Mouse (Mus musculus) heart, embryonic 10.5 days (tissue): ENCODE data around the gene Gm11020. TPM values are rescaled to one million over a fixed set of nuclear protein-coding genes. Genes with fewer than 3 reads are reported as not detected.

ENCODE experiments used
- DNase-seq: peaks from one replicate; pipeline ENCODE4 v3.0.0-alpha.2; 2017; ENCODE audit warnings: low spot score
- H3K27ac ChIP-seq: fragments of 300-500 bp; sonication (generic); 2 replicates; pipeline ENCODE4 v1.5.1; 2016; ENCODE audit warnings: mild to moderate bottlenecking
- H3K27me3 ChIP-seq: fragments of 300-500 bp; sonication (generic); 2 replicates; pipeline ENCODE4 v1.6.1; 2016; ENCODE audit warnings: mild to moderate bottlenecking; ENCODE audit not compliant: poor library complexity, insufficient read depth, severe bottlenecking
- H3K36me3 ChIP-seq: fragments of 300-500 bp; sonication (generic); 2 replicates; pipeline ENCODE4 v1.6.1; 2016; ENCODE audit warnings: mild to moderate bottlenecking, moderate library complexity
- H3K4me1 ChIP-seq: fragments of 300-500 bp; sonication (generic); 2 replicates; pipeline ENCODE4 v1.6.1; 2016; ENCODE audit warnings: mild to moderate bottlenecking
- H3K4me3 ChIP-seq: fragments of 300-500 bp; sonication (generic); 2 replicates; pipeline ENCODE4 v1.5.1; 2016; ENCODE audit warnings: mild to moderate bottlenecking, moderate library complexity
- H3K9me3 ChIP-seq: fragments of 300-500 bp; sonication (generic); 2 replicates; pipeline ENCODE4 v1.6.1; 2016; ENCODE audit warnings: mild to moderate bottlenecking, moderate library complexity
- WGBS: fragments of 180-500 bp; shearing (Covaris S2); methylation state at CpG from one replicate; pipeline ENCODE4 v1.1.7; 2016; 5-methylcytosine and 5-hydroxymethylcytosine counted together
- polyA plus RNA-seq: library from polyadenylated mRNA; unstranded; fragments of >200 nt; fragmentation: Nextera tagmentation; extraction: Ambion mirVana; gene quantifications from 2 replicates; pipeline ENCODE4 v1.2.1, GENCODE M21; 2016

Gene Gm11020
- polyA plus RNA-seq, 1 experiment from 2014 or later = not detected

DNA sequence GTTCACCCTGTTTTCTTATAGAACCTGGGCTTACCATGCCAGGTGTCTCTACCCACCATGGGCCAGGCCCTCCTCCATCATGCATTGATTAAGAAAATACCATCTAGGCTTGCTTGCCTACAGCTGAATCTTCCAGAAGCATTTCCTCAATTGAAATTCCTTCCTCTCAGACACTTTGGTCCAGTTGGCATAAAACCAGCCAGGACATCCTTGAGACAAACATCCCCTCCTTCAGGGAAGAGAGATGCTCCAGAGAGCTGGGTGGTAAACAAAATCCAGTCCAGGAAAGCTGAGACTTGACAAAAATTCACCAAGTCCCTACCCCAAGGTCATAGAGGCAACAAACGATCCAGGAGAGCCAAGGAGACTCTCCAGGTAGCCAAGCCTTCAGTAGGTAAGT lies 12.8 kb downstream of the Gm11020 start:
- no peaks in the 10 kb centered on the region for H3K27me3 ChIP-seq
- H3K36me3 ChIP-seq = no peaks in the 10 kb centered on the region
- H3K4me3 ChIP-seq = no peak overlapping the region
- WGBS = 78% methylated on average over 1 of the region's 1 CpGs
- no peaks in the 10 kb centered on the region for H3K9me3 ChIP-seq
- H3K4me1 ChIP-seq = peaks cover 2% of the 10 kb centered on the region
- no peak overlapping the region for H3K27ac ChIP-seq
- no peak for DNase-seq

DNA sequence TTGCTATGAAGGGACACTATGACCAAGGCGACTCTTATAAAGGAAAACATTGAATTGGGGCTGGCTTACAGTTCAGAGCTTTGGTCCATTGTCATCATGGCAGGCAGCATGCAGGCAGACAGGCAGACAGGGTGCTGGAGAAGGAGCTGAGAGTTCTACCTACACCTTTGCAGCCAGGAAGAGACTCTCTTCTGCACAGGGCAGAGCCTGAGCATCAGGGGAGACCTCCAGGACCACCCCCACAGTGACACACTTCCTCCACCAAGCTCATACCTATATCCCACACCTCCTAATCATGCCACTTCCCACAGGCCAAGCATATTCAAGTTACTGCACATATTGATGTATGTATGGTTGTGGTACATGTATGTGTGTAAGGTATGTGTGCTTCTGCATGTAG lies 15.4 kb downstream of the Gm11020 start:
- peak; percentile 68 for DNase-seq
- no peak overlapping the region for H3K4me3 ChIP-seq
- H3K36me3 ChIP-seq = no peaks in the 10 kb centered on the region
- no peaks in the 10 kb centered on the region for H3K27me3 ChIP-seq
- no peak overlapping the region for H3K27ac ChIP-seq
- H3K9me3 ChIP-seq = no peaks in the 10 kb centered on the region
- peaks cover 23% of the 10 kb centered on the region for H3K4me1 ChIP-seq
- WGBS = 85% methylated on average over 1 of the region's 1 CpGs

DNA sequence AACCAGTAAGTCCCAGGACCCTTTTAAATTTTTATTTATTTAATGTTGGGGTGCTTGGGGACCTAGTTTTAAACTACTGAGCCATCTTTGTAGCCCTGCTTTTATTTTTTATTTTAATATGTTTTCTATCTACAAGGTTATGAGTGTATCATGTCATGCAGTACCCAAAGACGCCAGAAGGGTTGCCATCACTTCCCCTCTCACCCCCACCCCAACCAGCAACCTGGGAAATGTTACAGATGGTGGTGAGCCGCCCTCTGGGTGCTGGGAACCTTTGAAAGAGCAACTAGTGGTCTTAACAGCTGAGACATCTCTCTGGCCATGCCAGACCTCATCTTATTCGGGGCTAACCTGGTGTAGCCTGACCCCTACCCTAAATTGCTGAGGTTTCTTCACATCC lies 16.5 kb downstream of the Gm11020 start:
- H3K27me3 ChIP-seq = no peaks in the 10 kb centered on the region
- WGBS = 57% methylated on average over 3 of the region's 3 CpGs
- H3K9me3 ChIP-seq = no peaks in the 10 kb centered on the region
- H3K4me3 ChIP-seq = no peak overlapping the region
- H3K27ac ChIP-seq = no peak overlapping the region
- H3K4me1 ChIP-seq = peaks cover 24% of the 10 kb centered on the region
- DNase-seq = peak; percentile 61
- no peaks in the 10 kb centered on the region for H3K36me3 ChIP-seq

DNA sequence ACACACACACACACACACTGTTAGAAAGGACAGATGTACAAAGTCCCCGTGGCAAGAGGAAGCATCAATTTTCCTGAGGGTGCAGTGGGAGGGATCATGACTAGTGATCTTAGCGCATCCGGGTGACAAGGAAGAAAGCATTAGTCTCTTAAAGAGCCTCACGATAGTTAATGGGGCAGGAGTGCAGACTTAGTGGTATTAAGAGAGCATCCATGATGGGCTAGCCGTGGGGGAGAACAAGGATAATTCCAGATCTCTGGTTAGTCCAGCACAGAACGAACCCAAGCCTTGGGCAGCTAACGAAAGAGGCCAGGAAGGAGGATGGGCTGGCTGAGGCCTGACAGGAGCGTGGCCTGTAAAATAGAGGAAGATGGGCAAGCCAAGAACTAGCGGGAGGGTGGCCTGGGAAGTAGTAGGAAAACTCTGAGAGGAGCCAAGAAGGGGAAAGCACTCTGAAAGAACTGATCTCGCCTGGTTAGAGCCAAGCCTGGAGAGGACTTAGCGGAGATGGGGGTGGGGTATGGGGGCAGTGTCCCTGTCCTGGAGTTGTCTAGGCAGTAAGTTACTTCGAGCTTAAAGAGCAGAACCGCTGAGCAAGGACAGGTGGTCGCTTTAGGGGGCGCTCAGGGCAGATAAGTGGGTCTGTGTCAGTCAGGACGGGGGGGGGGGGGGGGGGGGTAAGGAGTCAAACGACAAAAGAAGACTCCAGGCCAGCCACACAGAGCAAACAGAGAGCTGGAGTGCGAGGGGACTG lies 18.0 kb downstream of the Gm11020 start, which contains the start of gene Cmtm3:
TSS of gene Cmtm3 (plus strand) at position 182 of the 754 bp plus-strand sequence.
- Histone ChIP-seq H3K4me3 (peak within 1 kb of the TSS; percentile 74), H3K27me3 (no peaks in the 10 kb centered on the region), H3K9me3 (no peaks in the 10 kb centered on the region), H3K36me3 (no peaks in the 10 kb centered on the region), H3K27ac (peak within 1 kb of the TSS; percentile 95), H3K4me1 (peaks cover 32% of the 10 kb centered on the region)
- DNase-seq = peak; percentile 73
- 18% methylated on average over 18 of the region's 18 CpGs for WGBS

DNA sequence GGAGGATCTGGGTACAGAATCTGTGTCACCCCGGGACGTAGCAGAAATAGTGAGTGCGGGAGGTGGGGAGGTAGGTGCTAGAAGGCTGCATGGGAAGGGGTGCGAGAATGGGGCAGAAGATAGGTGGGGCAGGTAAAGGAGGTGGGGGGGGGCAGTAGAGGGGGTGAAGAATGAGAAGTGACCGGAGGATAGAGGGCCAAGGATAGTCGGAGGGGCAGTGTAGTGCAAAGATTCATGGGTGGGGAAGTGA lies 18.5 kb downstream of the Gm11020 start:
- H3K27me3 ChIP-seq = no peaks in the 10 kb centered on the region
- peak overlapping the region; percentile 74 for H3K4me3 ChIP-seq
- no peaks in the 10 kb centered on the region for H3K9me3 ChIP-seq
- H3K27ac ChIP-seq = peak overlapping the region; percentile 95
- WGBS = 4% methylated on average over 6 of the region's 6 CpGs
- peaks cover 32% of the 10 kb centered on the region for H3K4me1 ChIP-seq
- peak; percentile 73 for DNase-seq
- H3K36me3 ChIP-seq = peaks cover 4% of the 10 kb centered on the region

DNA sequence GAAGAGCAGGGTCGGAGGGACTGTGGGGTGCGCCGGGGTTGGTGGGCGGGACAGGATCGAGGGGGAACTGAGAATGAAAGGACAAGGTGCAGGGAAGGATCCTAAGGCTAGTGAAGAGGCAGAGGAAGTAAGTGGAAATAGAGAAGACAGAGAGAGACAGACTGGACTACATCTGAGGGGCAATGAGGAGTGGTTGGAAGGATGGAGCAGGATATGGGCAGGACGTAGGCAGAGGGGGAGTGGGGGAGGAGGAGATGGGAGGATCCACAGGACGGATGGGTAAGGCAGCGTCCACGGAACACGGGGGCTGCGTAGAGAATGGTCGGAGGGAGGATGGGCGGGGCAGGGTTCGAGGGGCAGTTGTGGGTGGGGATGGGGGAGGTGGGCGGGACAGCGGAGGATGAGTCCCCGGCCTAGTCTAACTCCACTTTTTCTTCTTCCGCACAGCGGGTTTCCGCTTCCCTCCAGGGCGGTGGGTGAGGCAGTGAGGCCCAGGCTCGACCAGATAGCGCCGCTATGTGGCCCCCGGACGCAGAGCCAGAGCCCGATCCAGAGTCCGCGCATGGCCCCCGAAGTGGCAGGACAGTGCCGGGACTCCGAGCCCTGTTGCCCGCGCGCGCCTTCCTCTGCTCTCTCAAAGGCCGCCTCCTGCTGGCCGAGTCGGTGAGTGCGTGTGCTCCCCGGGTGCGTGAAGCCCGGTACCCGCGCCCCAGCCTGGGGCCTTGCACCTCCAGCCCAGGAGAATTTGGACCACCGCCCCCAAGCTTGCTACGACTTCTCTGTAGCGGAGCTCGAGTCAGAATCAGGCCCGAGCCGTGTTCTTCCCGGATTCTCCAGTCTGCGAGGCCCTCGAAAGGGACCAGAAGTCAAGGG lies 19.1 kb downstream of the Gm11020 start:
- peak; percentile 92 for DNase-seq
- H3K27ac ChIP-seq = peak overlapping the region; percentile 95
- no peaks in the 10 kb centered on the region for H3K27me3 ChIP-seq
- under 1% methylated on average over 52 of the region's 54 CpGs for WGBS
- H3K4me3 ChIP-seq = peak overlapping the region; percentile 74
- no peaks in the 10 kb centered on the region for H3K9me3 ChIP-seq
- H3K4me1 ChIP-seq = peaks cover 32% of the 10 kb centered on the region
- H3K36me3 ChIP-seq = peaks cover 10% of the 10 kb centered on the region

DNA sequence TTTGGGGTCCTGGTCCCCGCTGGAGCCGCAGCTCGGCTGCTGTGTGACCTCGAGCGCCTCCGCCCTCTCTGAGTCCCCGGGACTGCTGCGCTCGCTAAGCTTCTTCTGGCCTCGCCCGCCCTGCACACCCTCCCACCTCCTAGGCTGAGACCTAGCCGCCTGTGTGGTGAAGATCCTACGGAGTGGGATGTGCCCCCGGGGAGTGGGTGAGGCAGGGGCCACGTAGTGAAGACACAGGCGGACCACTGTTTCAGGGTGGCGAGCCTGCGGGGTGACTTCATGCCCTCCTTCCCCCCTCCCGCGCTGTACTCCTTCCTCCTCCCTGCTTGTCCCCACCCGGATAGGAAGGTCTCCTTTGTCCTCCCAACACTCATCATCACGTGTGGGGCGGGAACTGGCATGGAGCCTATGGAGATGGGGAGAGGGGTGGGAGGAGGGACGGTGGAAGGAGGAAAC lies 19.8 kb downstream of the Gm11020 start:
- Histone ChIP-seq H3K27ac (peak overlapping the region; percentile 95), H3K9me3 (no peaks in the 10 kb centered on the region), H3K4me1 (peaks cover 33% of the 10 kb centered on the region), H3K27me3 (no peaks in the 10 kb centered on the region), H3K36me3 (peaks cover 16% of the 10 kb centered on the region), H3K4me3 (peak overlapping the region; percentile 74)
- DNase-seq = peak; percentile 94
- WGBS = under 1% methylated on average over 24 of the region's 24 CpGs

DNA sequence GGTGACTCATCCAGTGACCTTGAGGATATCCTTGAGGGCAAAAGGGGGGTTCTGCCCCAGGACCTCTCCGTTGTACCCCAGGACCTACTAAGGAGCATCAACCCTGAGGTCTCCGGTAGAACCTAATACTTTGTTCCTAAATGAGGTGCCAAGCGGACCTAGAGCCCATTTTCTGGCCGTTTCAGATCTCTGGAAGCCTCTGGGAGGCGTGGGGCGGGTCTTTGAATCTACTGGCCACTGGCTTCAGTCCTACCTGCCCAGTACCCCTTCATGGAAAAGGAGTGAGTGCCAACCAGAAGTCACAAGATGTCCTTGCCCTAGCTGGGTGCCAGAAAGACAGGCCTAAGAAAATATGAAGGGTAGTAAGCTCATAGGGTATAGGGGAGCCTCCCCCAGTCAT lies 20.3 kb downstream of the Gm11020 start:
- peaks cover 38% of the 10 kb centered on the region for H3K4me1 ChIP-seq
- peak; percentile 73 for DNase-seq
- H3K27me3 ChIP-seq = no peaks in the 10 kb centered on the region
- H3K27ac ChIP-seq = peak overlapping the region; percentile 95
- peaks cover 22% of the 10 kb centered on the region for H3K36me3 ChIP-seq
- H3K9me3 ChIP-seq = no peaks in the 10 kb centered on the region
- H3K4me3 ChIP-seq = peak overlapping the region; percentile 74
- 41% methylated on average over 6 of the region's 6 CpGs for WGBS

DNA sequence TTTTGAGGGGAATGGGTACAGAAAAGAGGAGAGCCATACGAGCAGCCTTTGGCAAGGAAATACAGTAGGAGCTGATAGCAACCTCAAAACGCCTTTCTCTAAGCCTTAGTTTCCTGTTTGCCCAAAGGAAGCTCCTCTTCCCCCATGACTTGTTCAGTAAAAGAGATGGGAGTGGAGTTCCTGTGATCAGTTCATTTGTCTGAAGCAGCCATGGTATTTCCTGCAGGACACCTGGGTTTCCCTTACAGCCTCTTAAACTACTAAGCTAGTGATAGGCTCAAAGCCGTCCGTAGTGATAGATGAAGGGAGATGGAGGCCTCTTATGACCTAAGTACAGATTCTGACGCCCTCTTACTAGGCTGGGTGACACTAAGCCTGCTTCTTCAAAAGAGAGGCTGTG lies 21.1 kb downstream of the Gm11020 start:
- Histone ChIP-seq H3K27me3 (no peaks in the 10 kb centered on the region), H3K27ac (no peak overlapping the region), H3K9me3 (no peaks in the 10 kb centered on the region), H3K4me1 (peaks cover 43% of the 10 kb centered on the region), H3K36me3 (peaks cover 29% of the 10 kb centered on the region), H3K4me3 (no peak overlapping the region)
- WGBS = 51% methylated on average over 5 of the region's 5 CpGs
- peak; percentile 58 for DNase-seq

DNA sequence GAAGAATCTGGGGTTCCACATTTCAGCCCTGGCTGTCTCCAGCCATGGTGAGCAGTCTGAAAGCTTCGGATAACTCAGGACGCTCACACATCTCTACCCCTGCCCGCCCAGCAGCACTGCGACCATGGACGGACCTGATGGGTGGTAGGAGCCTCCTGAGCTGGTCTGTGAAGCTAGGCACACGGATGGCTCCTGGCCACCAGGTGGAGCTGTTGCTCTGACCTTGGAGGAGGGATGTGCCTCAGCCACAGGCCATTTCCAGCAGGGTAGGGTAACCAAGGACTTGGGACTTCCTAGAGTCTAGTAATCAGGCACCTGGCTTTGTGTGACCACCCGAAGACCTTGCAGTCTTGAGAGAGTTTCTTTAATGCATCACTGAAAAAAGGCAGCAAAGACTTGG lies 22.6 kb downstream of the Gm11020 start:
- no peak overlapping the region for H3K27ac ChIP-seq
- H3K9me3 ChIP-seq = no peaks in the 10 kb centered on the region
- DNase-seq = peak; percentile 93
- H3K27me3 ChIP-seq = no peaks in the 10 kb centered on the region
- peaks cover 45% of the 10 kb centered on the region for H3K4me1 ChIP-seq
- H3K4me3 ChIP-seq = no peak overlapping the region
- H3K36me3 ChIP-seq = peaks cover 35% of the 10 kb centered on the region
- 15% methylated on average over 7 of the region's 7 CpGs for WGBS

DNA sequence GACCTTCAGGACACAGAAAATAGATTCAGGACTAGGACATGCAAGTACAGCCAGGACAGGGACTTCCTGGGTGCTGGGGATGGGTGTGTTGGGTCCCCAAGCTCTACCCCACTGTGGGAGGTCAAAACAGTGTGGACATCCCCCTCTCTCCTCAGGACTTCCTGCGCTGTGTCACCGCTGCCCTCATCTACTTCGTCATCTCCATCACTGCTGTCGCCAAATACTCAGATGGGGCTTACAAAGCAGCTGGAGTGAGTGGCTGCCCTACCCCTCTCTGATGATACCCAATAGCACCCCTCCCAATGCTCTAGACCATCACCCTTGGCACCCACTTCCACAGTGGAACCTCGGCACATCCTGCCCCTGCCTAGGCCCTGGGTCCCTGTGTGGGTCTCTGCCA lies 23.3 kb downstream of the Gm11020 start:
- Histone ChIP-seq H3K9me3 (no peaks in the 10 kb centered on the region), H3K27me3 (no peaks in the 10 kb centered on the region), H3K4me1 (peaks cover 41% of the 10 kb centered on the region), H3K4me3 (no peak overlapping the region), H3K36me3 (peaks cover 35% of the 10 kb centered on the region), H3K27ac (no peak overlapping the region)
- DNase-seq = no peak
- WGBS = 88% methylated on average over 5 of the region's 5 CpGs

DNA sequence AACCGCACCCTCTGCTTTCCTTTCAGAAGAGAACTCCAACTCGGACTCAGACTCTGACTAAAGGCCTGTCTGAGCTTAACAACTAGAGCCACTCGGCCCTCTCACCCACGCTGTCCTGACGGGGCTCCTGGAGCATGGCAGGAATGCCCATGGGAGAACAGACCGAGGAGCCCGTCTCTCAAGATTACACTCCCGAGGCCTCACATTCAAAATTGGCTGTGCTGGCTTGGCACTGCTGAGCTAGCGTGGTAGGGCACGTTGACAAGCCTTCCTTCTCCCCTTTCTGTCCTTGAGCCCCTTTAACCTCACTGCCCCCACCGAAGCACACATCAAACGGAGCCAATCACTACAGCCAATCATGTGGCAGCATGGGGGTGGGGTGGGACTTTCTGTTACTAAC lies 25.3 kb downstream of the Gm11020 start:
- no peaks in the 10 kb centered on the region for H3K9me3 ChIP-seq
- H3K27me3 ChIP-seq = no peaks in the 10 kb centered on the region
- H3K4me3 ChIP-seq = 0 out of 2 replicates have a peak overlapping the region, but pooled peaks have one; percentile 5
- peaks cover 25% of the 10 kb centered on the region for H3K4me1 ChIP-seq
- H3K27ac ChIP-seq = peak overlapping the region; percentile 23; the same call in 1 of the 2 replicates
- 37% methylated on average over 12 of the region's 12 CpGs for WGBS
- no peak for DNase-seq
- H3K36me3 ChIP-seq = peaks cover 35% of the 10 kb centered on the region

DNA sequence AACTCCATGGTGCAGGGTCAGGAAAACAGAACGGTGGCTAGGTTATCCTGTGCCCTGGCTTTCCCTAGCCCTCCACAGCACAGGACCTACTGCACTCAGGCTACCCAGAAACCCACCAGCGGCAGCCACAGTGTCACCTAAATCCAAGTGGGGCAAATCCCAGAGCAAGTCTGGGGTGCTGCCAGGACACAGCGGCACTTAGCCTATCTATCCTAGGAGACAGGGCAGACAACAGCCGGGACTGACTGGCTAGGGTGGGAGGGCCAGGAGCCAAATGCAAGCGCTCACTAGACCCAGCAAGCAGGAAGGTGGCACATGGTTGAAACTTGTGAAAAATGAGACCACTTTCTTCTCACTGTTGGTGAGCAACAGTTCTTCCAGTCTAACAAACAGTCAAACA lies 27.6 kb downstream of the Gm11020 start:
- H3K27ac ChIP-seq = no peak overlapping the region
- peaks cover 18% of the 10 kb centered on the region for H3K4me1 ChIP-seq
- no peak for DNase-seq
- no peaks in the 10 kb centered on the region for H3K27me3 ChIP-seq
- WGBS = 69% methylated on average over 5 of the region's 5 CpGs
- H3K9me3 ChIP-seq = no peaks in the 10 kb centered on the region
- H3K4me3 ChIP-seq = no peak overlapping the region
- peaks cover 43% of the 10 kb centered on the region for H3K36me3 ChIP-seq
